Mouse (Mus musculus): Measurements from ENCODE around the gene Mrps36. TPM values are rescaled to one million over a fixed set of nuclear protein-coding genes. Genes with fewer than 3 reads are reported as not detected.
"Not testable (repeated sequence)": the region's sequence is repeated elsewhere in the genome, so short reads cannot be mapped to it uniquely, and the experiment has no call there.

The Mrps36 gene
- total RNA-seq (2021): 100 to 1,000 TPM; 163 to 174 TPM

- DNase-seq: peak; percentile 96
- intact Hi-C loops (cut with DNase I): loop anchor here (1.0 kb wide), 2 partner anchors 14 to 89 kb away; partner anchors contain the start of genes Cdk7 and Slc30a5
Observed at GRCm38 (mm10) chr13:100744036-100744744, at the start of gene Mrps36. Gene Mrps36 (minus strand): TSS chr13:100744659.

- DNase-seq: no peak
- intact Hi-C loops (cut with DNase I): no loop called here
Observed at GRCm38 (mm10) chr13:100789083-100789482, 44.6 kb upstream of the Mrps36 start.

- intact Hi-C loops (cut with DNase I); DNase-seq: not testable (repeated sequence)
Observed at GRCm38 (mm10) chr13:100788057-100788456, 43.6 kb upstream of the Mrps36 start.

- no peak for DNase-seq
- intact Hi-C loops (cut with DNase I): no loop called here
Observed at GRCm38 (mm10) chr13:100787316-100788010, 43.0 kb upstream of the Mrps36 start.

- DNase-seq: peak; percentile 94 to 95
- intact Hi-C loops (cut with DNase I): no loop called here
Observed at GRCm38 (mm10) chr13:100786414-100786867, 42.0 kb upstream of the Mrps36 start, which contains the start of gene Ccnb1. Gene Ccnb1 (minus strand): TSS chr13:100786570.

GRCm38 (mm10) chr13:100785806-100786413 lies 41.5 kb upstream of the Mrps36 start:
- peak; percentile 4 to 11 for DNase-seq
- intact Hi-C loops (cut with DNase I): no loop called here

- intact Hi-C loops (cut with DNase I): no loop called here
- DNase-seq: no peak
Observed at GRCm38 (mm10) chr13:100777491-100777890, 33.0 kb upstream of the Mrps36 start.

GRCm38 (mm10) chr13:100776710-100777109 lies 32.3 kb upstream of the Mrps36 start:
- intact Hi-C loops (cut with DNase I): no loop called here
- no peak for DNase-seq

GRCm38 (mm10) chr13:100776056-100776419 lies 31.6 kb upstream of the Mrps36 start:
- no peak for DNase-seq
- intact Hi-C loops (cut with DNase I): no loop called here

GRCm38 (mm10) chr13:100775252-100776055 lies 31.0 kb upstream of the Mrps36 start, which contains the start of gene Cenph:
Gene Cenph (minus strand): TSS chr13:100775899.
- peak; percentile 82 to 90 for DNase-seq
- intact Hi-C loops (cut with DNase I): no loop called here

GRCm38 (mm10) chr13:100774704-100775103 lies 30.2 kb upstream of the Mrps36 start:
- no peak for DNase-seq
- intact Hi-C loops (cut with DNase I): no loop called here

GRCm38 (mm10) chr13:100755329-100755728 lies 10.9 kb upstream of the Mrps36 start:
- DNase-seq: peak; percentile 29 to 38
- intact Hi-C loops (cut with DNase I): no loop called here

- intact Hi-C loops (cut with DNase I): no loop called here
- DNase-seq: no peak
Observed at GRCm38 (mm10) chr13:100754186-100754585, 9.7 kb upstream of the Mrps36 start.

- DNase-seq: no peak
- intact Hi-C loops (cut with DNase I): no loop called here
Observed at GRCm38 (mm10) chr13:100753011-100753410, 8.6 kb upstream of the Mrps36 start.

- no peak for DNase-seq
- intact Hi-C loops (cut with DNase I): no loop called here
Observed at GRCm38 (mm10) chr13:100752529-100752928, 8.1 kb upstream of the Mrps36 start.

- intact Hi-C loops (cut with DNase I): no loop called here
- no peak for DNase-seq
Observed at GRCm38 (mm10) chr13:100751402-100751801, 6.9 kb upstream of the Mrps36 start.

- no peak for DNase-seq
- intact Hi-C loops (cut with DNase I): no loop called here
Observed at GRCm38 (mm10) chr13:100750799-100751198, 6.3 kb upstream of the Mrps36 start.

- intact Hi-C loops (cut with DNase I): no loop called here
- DNase-seq: no peak
Observed at GRCm38 (mm10) chr13:100748638-100749037, 4.2 kb upstream of the Mrps36 start.

- no peak for DNase-seq
- intact Hi-C loops (cut with DNase I): no loop called here
Observed at GRCm38 (mm10) chr13:100746090-100746489, 1.6 kb upstream of the Mrps36 start.

- DNase-seq: peak in 1 of 2 experiments; percentile 5
- intact Hi-C loops (cut with DNase I): loop anchor here (1.0 kb wide), 2 partner anchors 13 to 90 kb away; partner anchors contain the start of genes Cdk7 and Slc30a5
Observed at GRCm38 (mm10) chr13:100743346-100744035, 968 bp downstream of the Mrps36 start.
